Mouse (Mus musculus): ENCODE results near the gene Rbfox2. TPM values are rescaled to one million over a fixed set of nuclear protein-coding genes. Genes with fewer than 3 reads are reported as not detected.
"Not testable (repeated sequence)": the region's sequence is repeated elsewhere in the genome, so short reads cannot be mapped to it uniquely, and the experiment has no call there.

Rbfox2 gene
- polyA plus RNA-seq, 1 experiment: 193 TPM

GRCm38 (mm10) chr15:77343527-77344091 lies 36.8 kb upstream of the Rbfox2 start:
- no peak for TF ChIP-seq POLR2A (IDR thresholded peaks at IDR 0.05; ENCODE audit: extremely low read depth, insufficient read depth, low read length)
- peak; percentile 60 for TF ChIP-seq CTCF (IDR thresholded peaks at IDR 0.05; ENCODE audit: extremely low read depth, insufficient read depth, low read length)
- H3K4me3 ChIP-seq (ENCODE audit: insufficient read depth, low read length): 0 out of 2 replicates have a peak overlapping the region, but pooled peaks have one; percentile 11
- no peak overlapping the region for H3K27ac ChIP-seq (ENCODE audit: insufficient read depth, low read length)
- no peaks in the 10 kb centered on the region for H3K4me1 ChIP-seq (ENCODE audit: control insufficient read depth, insufficient read depth, low read length)

DNA sequence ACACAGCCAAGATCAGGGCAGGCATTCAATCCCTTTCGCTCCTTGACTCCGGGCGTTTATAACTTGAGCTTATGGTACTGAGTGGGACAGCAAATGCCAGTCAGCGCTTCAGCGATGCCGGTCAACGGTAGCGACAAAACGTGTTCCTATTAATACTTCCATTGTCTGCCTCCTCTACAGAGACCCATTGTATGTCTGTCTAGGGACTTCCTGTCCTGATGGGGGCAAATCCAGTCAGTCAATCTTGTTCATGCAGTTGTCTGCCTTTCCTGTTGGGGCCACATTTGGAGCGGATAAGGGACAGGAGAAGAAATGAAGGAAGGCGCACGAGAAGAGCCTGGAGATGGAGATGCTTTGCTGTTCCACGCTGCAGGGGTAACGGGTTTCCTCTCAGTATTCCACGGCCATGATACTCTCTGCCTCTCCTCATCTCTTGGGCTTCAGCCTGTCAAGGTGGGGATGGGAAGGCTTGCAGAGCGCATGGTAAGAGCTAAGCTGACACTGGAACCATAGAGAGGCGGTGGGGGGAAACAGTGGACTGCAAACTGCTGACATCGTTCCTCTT lies 36.2 kb upstream of the Rbfox2 start:
- Histone ChIP-seq H3K4me1 (ENCODE audit: control insufficient read depth, insufficient read depth, low read length) (no peaks in the 10 kb centered on the region), H3K4me3 (ENCODE audit: insufficient read depth, low read length) (0 out of 2 replicates have a peak overlapping the region, but pooled peaks have one; percentile 11), H3K27ac (ENCODE audit: insufficient read depth, low read length) (no peak overlapping the region)
- TF ChIP-seq CTCF (IDR thresholded peaks at IDR 0.05; ENCODE audit: extremely low read depth, insufficient read depth, low read length) (no peak), POLR2A (IDR thresholded peaks at IDR 0.05; ENCODE audit: extremely low read depth, insufficient read depth, low read length) (no peak)

GRCm38 (mm10) chr15:77342005-77342404 lies 35.2 kb upstream of the Rbfox2 start:
- Histone ChIP-seq H3K4me1 (ENCODE audit: control insufficient read depth, insufficient read depth, low read length) (peaks cover under 1% of the 10 kb centered on the region; the same call in 1 of the 2 replicates), H3K27ac (ENCODE audit: insufficient read depth, low read length) (no peak overlapping the region), H3K4me3 (ENCODE audit: insufficient read depth, low read length) (no peak overlapping the region)
- TF ChIP-seq POLR2A (IDR thresholded peaks at IDR 0.05; ENCODE audit: extremely low read depth, insufficient read depth, low read length) (no peak), CTCF (IDR thresholded peaks at IDR 0.05; ENCODE audit: extremely low read depth, insufficient read depth, low read length) (no peak)

DNA sequence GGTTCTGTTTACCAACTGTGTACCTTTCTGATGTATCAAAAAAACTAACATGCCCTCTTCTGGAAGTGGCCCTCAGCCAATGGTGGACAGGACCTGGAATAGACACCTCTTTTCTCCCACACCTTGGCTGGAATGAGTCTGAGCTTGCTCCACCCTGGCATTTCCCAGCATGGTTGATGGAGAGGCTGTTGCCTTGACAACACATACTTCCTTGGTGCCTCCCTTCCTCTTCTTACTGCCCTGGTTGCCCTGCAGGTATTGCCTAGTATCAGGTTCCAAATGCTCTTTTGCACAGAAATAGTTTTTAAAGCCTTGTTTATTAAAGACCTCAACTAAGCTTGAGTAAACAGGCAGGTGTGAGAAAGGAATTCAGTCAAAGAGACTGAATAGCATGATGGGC lies 33.8 kb upstream of the Rbfox2 start:
- no peak overlapping the region for H3K4me3 ChIP-seq (ENCODE audit: insufficient read depth, low read length)
- H3K4me1 ChIP-seq (ENCODE audit: control insufficient read depth, insufficient read depth, low read length): peaks cover 3% of the 10 kb centered on the region; the same call in 1 of the 2 replicates
- TF ChIP-seq POLR2A (IDR thresholded peaks at IDR 0.05; ENCODE audit: extremely low read depth, insufficient read depth, low read length): no peak
- TF ChIP-seq CTCF (IDR thresholded peaks at IDR 0.05; ENCODE audit: extremely low read depth, insufficient read depth, low read length): no peak

GRCm38 (mm10) chr15:77338924-77339429 lies 32.2 kb upstream of the Rbfox2 start:
- no peak for TF ChIP-seq POLR2A (IDR thresholded peaks at IDR 0.05; ENCODE audit: extremely low read depth, insufficient read depth, low read length)
- no peak for TF ChIP-seq CTCF (IDR thresholded peaks at IDR 0.05; ENCODE audit: extremely low read depth, insufficient read depth, low read length)
- Histone ChIP-seq H3K4me3 (ENCODE audit: insufficient read depth, low read length) (no peak overlapping the region), H3K27ac (ENCODE audit: insufficient read depth, low read length) (no peak overlapping the region), H3K4me1 (ENCODE audit: control insufficient read depth, insufficient read depth, low read length) (peaks cover 3% of the 10 kb centered on the region; the same call in 1 of the 2 replicates)

More for the DNA sequence above, 33.8 kb upstream of the Rbfox2 start:
- no peak overlapping the region for H3K27ac ChIP-seq (ENCODE audit: insufficient read depth, low read length)

- no peak for TF ChIP-seq CTCF (IDR thresholded peaks at IDR 0.05; ENCODE audit: extremely low read depth, insufficient read depth, low read length)
- no peak for TF ChIP-seq POLR2A (IDR thresholded peaks at IDR 0.05; ENCODE audit: extremely low read depth, insufficient read depth, low read length)
- Histone ChIP-seq H3K27ac (ENCODE audit: insufficient read depth, low read length) (no peak overlapping the region), H3K4me1 (ENCODE audit: control insufficient read depth, insufficient read depth, low read length) (peaks cover 3% of the 10 kb centered on the region; the same call in 1 of the 2 replicates), H3K4me3 (ENCODE audit: insufficient read depth, low read length) (no peak overlapping the region)
These were observed 31.6 kb upstream of the Rbfox2 start for GRCm38 (mm10) chr15:77338451-77338850.

DNA sequence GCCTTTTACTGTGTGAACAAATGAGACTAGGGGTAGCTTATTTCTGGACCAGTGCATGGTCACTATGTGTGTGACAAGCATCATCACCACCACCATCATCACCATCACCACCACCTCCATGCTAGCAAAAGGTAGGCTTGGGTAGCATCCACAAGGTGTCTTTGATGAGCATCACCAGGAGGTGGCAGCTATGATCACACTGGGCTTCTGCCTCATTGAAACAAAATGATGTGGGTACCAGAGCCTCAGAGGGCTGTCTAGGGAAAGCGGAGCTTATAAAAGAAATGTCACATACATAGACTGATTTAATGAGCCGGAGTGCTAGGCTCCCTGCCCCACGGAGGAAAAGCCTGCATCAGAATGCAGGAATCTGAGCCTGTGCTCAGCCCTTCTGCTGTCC lies 31.1 kb upstream of the Rbfox2 start:
- Histone ChIP-seq H3K27ac (ENCODE audit: insufficient read depth, low read length) (no peak overlapping the region), H3K4me1 (ENCODE audit: control insufficient read depth, insufficient read depth, low read length) (peaks cover 3% of the 10 kb centered on the region; the same call in 1 of the 2 replicates), H3K4me3 (ENCODE audit: insufficient read depth, low read length) (no peak overlapping the region)
- TF ChIP-seq CTCF (IDR thresholded peaks at IDR 0.05; ENCODE audit: extremely low read depth, insufficient read depth, low read length): peak; percentile 31; the same call in 1 of the 2 replicates
- no peak for TF ChIP-seq POLR2A (IDR thresholded peaks at IDR 0.05; ENCODE audit: extremely low read depth, insufficient read depth, low read length)

- TF ChIP-seq POLR2A (IDR thresholded peaks at IDR 0.05; ENCODE audit: extremely low read depth, insufficient read depth, low read length) (no peak), CTCF (IDR thresholded peaks at IDR 0.05; ENCODE audit: extremely low read depth, insufficient read depth, low read length) (no peak)
- Histone ChIP-seq H3K4me1 (ENCODE audit: control insufficient read depth, insufficient read depth, low read length) (peaks cover 3% of the 10 kb centered on the region; the same call in 1 of the 2 replicates), H3K27ac (ENCODE audit: insufficient read depth, low read length) (no peak overlapping the region), H3K4me3 (ENCODE audit: insufficient read depth, low read length) (peak overlapping the region; percentile 15; the same call in 1 of the 2 replicates)
These were observed 30.2 kb upstream of the Rbfox2 start for GRCm38 (mm10) chr15:77336968-77337341.

GRCm38 (mm10) chr15:77336287-77336967 lies 29.6 kb upstream of the Rbfox2 start:
- Histone ChIP-seq H3K4me3 (ENCODE audit: insufficient read depth, low read length) (peak overlapping the region; percentile 15), H3K4me1 (ENCODE audit: control insufficient read depth, insufficient read depth, low read length) (peaks cover 3% of the 10 kb centered on the region; the same call in 1 of the 2 replicates), H3K27ac (ENCODE audit: insufficient read depth, low read length) (0 out of 2 replicates have a peak overlapping the region, but pooled peaks have one; percentile 13)
- peak; percentile 71 for TF ChIP-seq CTCF (IDR thresholded peaks at IDR 0.05; ENCODE audit: extremely low read depth, insufficient read depth, low read length)
- no peak for TF ChIP-seq POLR2A (IDR thresholded peaks at IDR 0.05; ENCODE audit: extremely low read depth, insufficient read depth, low read length)

GRCm38 (mm10) chr15:77335185-77335584 lies 28.4 kb upstream of the Rbfox2 start:
- H3K27ac ChIP-seq (ENCODE audit: insufficient read depth, low read length); H3K4me1 ChIP-seq (ENCODE audit: control insufficient read depth, insufficient read depth, low read length); H3K4me3 ChIP-seq (ENCODE audit: insufficient read depth, low read length): not testable (repeated sequence)

Data from cortical plate, adult 2 months (tissue).